Mouse (Mus musculus): Measurements from ENCODE around the gene Kcna10. TPM values are rescaled to one million over a fixed set of nuclear protein-coding genes. Genes with fewer than 3 reads are reported as not detected.

Kcna10 gene
- polyA plus RNA-seq, 1 experiment from 2014 or later = not detected

DNA sequence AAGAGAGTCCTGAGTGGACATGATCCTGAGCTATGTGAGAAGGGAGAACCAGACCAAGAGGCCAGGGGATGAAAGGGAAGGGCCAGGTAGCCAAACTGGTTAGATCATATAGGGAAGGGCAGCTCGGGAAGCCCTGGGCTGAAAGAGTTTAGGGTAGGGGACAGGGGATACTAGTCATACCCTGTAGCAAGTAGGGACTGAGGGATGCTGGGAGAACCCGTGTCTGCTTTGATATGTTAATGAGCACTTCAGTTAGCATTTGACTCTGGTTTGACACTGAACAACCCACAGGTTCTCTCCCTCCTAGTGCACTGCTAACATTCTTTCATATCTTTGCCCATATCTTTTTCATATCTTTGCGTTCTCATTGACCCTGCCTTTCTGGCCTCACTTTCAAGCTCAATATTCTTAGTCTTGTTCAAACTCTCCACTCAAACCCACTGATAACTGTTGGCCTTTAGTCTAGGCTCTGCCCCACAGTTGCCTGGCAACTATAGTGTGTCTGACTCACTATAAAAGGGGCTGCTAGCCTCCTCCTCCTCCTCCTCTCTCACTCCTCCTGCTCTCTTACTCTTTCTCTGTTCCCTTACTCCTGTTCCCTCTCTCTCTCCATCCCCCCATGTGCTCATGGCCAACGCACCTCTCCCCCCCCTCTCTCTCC, 23.8 kb downstream of the Kcna10 start:
- peak; percentile 10 for DNase-seq (ENCODE audit: low spot score)
- WGBS = 41% methylated on average over 4 of the region's 4 CpGs

DNA sequence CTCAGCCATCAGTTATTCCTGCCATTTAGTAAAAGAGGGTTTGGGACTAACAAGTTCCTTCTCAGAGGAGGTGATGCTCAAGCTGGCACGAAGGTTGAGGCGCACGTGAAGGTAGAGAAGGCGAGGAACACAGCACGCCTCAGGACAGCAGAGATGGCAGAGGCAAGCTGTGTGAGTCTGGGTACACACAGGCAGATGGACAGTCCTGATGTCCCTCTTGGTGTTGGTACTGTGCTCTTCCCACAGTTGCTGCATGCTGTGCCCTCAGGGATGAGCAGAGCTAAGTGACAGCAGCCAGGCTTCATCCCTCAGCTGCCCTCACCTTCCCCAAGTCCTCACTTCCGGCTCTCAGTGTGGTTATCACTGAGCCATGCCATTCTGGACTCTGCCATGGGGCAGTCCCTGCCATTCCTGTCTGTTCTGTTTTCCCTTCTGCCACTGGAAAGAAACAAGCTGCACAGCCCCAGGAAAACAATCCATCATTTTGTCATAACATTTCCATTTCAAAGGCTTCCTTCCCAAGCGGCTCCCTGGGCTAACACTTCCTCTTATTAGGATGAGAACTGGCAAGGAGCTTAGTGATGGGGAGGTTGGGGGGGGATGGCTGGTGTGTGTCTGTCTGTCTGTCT, 24.9 kb downstream of the Kcna10 start:
- DNase-seq (ENCODE audit: low spot score) (peak; percentile 56), ATAC-seq (ENCODE audit: low FRiP score) (peak; percentile 79)
- Histone ChIP-seq H3K4me1 (replicated peaks; ENCODE audit: control insufficient read depth, insufficient read depth, low read length) (peaks cover 2% of the 10 kb centered on the region; the same call in 1 of the 2 replicates), H3K27me3 (ENCODE audit: control insufficient read depth, insufficient read depth, low read length) (no peaks in the 10 kb centered on the region; the same call in 1 of the 2 replicates), H3K36me3 (ENCODE audit: control insufficient read depth, insufficient read depth, low read length) (no peaks in the 10 kb centered on the region), H3K27ac (ENCODE audit: low read depth, low read length) (peak overlapping the region; percentile 74), H3K4me3 (ENCODE audit: low read depth, low read length) (no peak overlapping the region), H3K9me3 (ENCODE audit: control insufficient read depth, low read length) (no peaks in the 10 kb centered on the region), H3K4me2 (replicated peaks; ENCODE audit: low read depth, low read length) (no peak overlapping the region), H3K9ac (ENCODE audit: low read depth, low read length) (no peak overlapping the region)
- WGBS = 52% methylated on average over 7 of the region's 7 CpGs

More for the DNA sequence above, 23.8 kb downstream of the Kcna10 start:
- no peaks in the 10 kb centered on the region; the same call in 1 of the 2 replicates for H3K27me3 ChIP-seq (ENCODE audit: control insufficient read depth, insufficient read depth, low read length)
- peaks cover 2% of the 10 kb centered on the region; the same call in 1 of the 2 replicates for H3K4me1 ChIP-seq (replicated peaks; ENCODE audit: control insufficient read depth, insufficient read depth, low read length)
- H3K4me2 ChIP-seq (replicated peaks; ENCODE audit: low read depth, low read length) = no peak overlapping the region
- no peaks in the 10 kb centered on the region for H3K36me3 ChIP-seq (ENCODE audit: control insufficient read depth, insufficient read depth, low read length)
- H3K9ac ChIP-seq (ENCODE audit: low read depth, low read length) = no peak overlapping the region
- H3K4me3 ChIP-seq (ENCODE audit: low read depth, low read length) = no peak overlapping the region
- no peaks in the 10 kb centered on the region for H3K9me3 ChIP-seq (ENCODE audit: control insufficient read depth, low read length)
- no peak overlapping the region for H3K27ac ChIP-seq (ENCODE audit: low read depth, low read length)
- ATAC-seq (ENCODE audit: low FRiP score) = peak; percentile 51; the same call in 1 of the 2 replicates

- Histone ChIP-seq H3K4me3 (ENCODE audit: low read depth, low read length) (no peak overlapping the region), H3K4me1 (replicated peaks; ENCODE audit: control insufficient read depth, insufficient read depth, low read length) (no peaks in the 10 kb centered on the region), H3K27ac (ENCODE audit: low read depth, low read length) (no peak overlapping the region), H3K4me2 (replicated peaks; ENCODE audit: low read depth, low read length) (no peak overlapping the region), H3K27me3 (ENCODE audit: control insufficient read depth, insufficient read depth, low read length) (no peaks in the 10 kb centered on the region), H3K9ac (ENCODE audit: low read depth, low read length) (no peak overlapping the region), H3K36me3 (ENCODE audit: control insufficient read depth, insufficient read depth, low read length) (no peaks in the 10 kb centered on the region), H3K9me3 (ENCODE audit: control insufficient read depth, low read length) (no peaks in the 10 kb centered on the region)
- DNase-seq (ENCODE audit: low spot score) = no peak
- no peak for ATAC-seq (ENCODE audit: low FRiP score)
- 90% methylated on average over 5 of the region's 5 CpGs for WGBS
Observed at GRCm38 (mm10) chr3:107214606-107215005, 31.8 kb downstream of the Kcna10 start.

DNA sequence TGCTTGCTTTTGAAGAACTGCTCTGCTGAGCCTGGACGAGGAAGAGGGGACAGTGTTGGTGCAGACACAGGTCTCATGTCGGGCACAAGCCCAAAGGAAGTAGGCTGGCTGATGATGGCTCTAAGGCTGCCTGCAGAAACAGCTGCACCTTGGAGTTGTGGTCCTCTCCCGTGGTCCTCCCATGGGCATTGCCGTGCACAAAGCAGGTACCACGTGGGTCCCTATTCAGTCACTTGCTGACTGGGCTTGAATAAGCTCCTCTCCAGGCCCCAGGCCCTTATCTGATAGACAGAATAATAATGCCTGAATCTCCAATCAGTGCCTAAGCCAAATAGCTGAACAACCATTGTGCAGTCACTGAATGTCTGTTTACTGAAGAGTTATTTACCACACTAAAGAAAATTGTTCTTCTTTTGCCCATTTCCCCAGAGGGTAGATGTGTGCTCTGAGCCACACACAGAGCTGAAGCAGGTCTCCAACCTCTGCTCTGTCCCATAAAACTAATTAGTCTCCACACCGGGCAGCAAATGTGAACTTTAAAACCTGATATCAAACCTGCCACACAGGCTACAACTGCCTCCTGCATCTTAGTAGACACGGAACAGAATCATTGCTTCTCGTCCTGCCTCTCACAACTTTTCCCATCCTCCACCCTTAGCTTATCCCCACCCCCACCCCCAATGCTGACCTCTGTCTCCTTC, 33.7 kb downstream of the Kcna10 start:
- H3K36me3 ChIP-seq (ENCODE audit: control insufficient read depth, insufficient read depth, low read length) = no peaks in the 10 kb centered on the region
- H3K4me1 ChIP-seq (replicated peaks; ENCODE audit: control insufficient read depth, insufficient read depth, low read length) = no peaks in the 10 kb centered on the region
- no peaks in the 10 kb centered on the region for H3K9me3 ChIP-seq (ENCODE audit: control insufficient read depth, low read length)
- no peak overlapping the region for H3K9ac ChIP-seq (ENCODE audit: low read depth, low read length)
- WGBS = 79% methylated on average over 8 of the region's 8 CpGs
- no peak overlapping the region for H3K27ac ChIP-seq (ENCODE audit: low read depth, low read length)
- no peak; the same call in 1 of the 2 replicates for ATAC-seq (ENCODE audit: low FRiP score)
- H3K4me2 ChIP-seq (replicated peaks; ENCODE audit: low read depth, low read length) = no peak overlapping the region
- H3K27me3 ChIP-seq (ENCODE audit: control insufficient read depth, insufficient read depth, low read length) = no peaks in the 10 kb centered on the region
- no peak for DNase-seq (ENCODE audit: low spot score)
- H3K4me3 ChIP-seq (ENCODE audit: low read depth, low read length) = no peak overlapping the region

GRCm38 (mm10) chr3:107217101-107217480, 34.2 kb downstream of the Kcna10 start:
- H3K27me3 ChIP-seq (ENCODE audit: control insufficient read depth, insufficient read depth, low read length) = no peaks in the 10 kb centered on the region
- no peak for ATAC-seq (ENCODE audit: low FRiP score)
- no peaks in the 10 kb centered on the region for H3K9me3 ChIP-seq (ENCODE audit: control insufficient read depth, low read length)
- H3K9ac ChIP-seq (ENCODE audit: low read depth, low read length) = no peak overlapping the region
- H3K4me3 ChIP-seq (ENCODE audit: low read depth, low read length) = no peak overlapping the region
- H3K36me3 ChIP-seq (ENCODE audit: control insufficient read depth, insufficient read depth, low read length) = no peaks in the 10 kb centered on the region
- 90% methylated on average over 3 of the region's 3 CpGs for WGBS
- no peak for DNase-seq (ENCODE audit: low spot score)
- H3K4me2 ChIP-seq (replicated peaks; ENCODE audit: low read depth, low read length) = no peak overlapping the region
- no peak overlapping the region for H3K27ac ChIP-seq (ENCODE audit: low read depth, low read length)
- no peaks in the 10 kb centered on the region for H3K4me1 ChIP-seq (replicated peaks; ENCODE audit: control insufficient read depth, insufficient read depth, low read length)

GRCm38 (mm10) chr3:107218572-107218971, 35.7 kb downstream of the Kcna10 start:
- H3K9ac ChIP-seq (ENCODE audit: low read depth, low read length) = no peak overlapping the region
- no peaks in the 10 kb centered on the region for H3K4me1 ChIP-seq (replicated peaks; ENCODE audit: control insufficient read depth, insufficient read depth, low read length)
- H3K9me3 ChIP-seq (ENCODE audit: control insufficient read depth, low read length) = no peaks in the 10 kb centered on the region
- DNase-seq (ENCODE audit: low spot score) (no peak), ATAC-seq (ENCODE audit: low FRiP score) (no peak)
- H3K27me3 ChIP-seq (ENCODE audit: control insufficient read depth, insufficient read depth, low read length) = no peaks in the 10 kb centered on the region
- no peak overlapping the region for H3K4me2 ChIP-seq (replicated peaks; ENCODE audit: low read depth, low read length)
- H3K27ac ChIP-seq (ENCODE audit: low read depth, low read length) = no peak overlapping the region
- no peak overlapping the region for H3K4me3 ChIP-seq (ENCODE audit: low read depth, low read length)
- 93% methylated on average over 7 of the region's 7 CpGs for WGBS
- H3K36me3 ChIP-seq (ENCODE audit: control insufficient read depth, insufficient read depth, low read length) = no peaks in the 10 kb centered on the region

GRCm38 (mm10) chr3:107221608-107222007, 38.8 kb downstream of the Kcna10 start, which contains the start of gene Cym:
Cym (minus strand) TSS chr3:107221732.
- ATAC-seq (ENCODE audit: low FRiP score) (no peak), DNase-seq (ENCODE audit: low spot score) (no peak)
- Histone ChIP-seq H3K36me3 (ENCODE audit: control insufficient read depth, insufficient read depth, low read length) (no peaks in the 10 kb centered on the region), H3K4me2 (replicated peaks; ENCODE audit: low read depth, low read length) (no peak within 1 kb of the TSS), H3K4me3 (ENCODE audit: low read depth, low read length) (no peak within 1 kb of the TSS), H3K9me3 (ENCODE audit: control insufficient read depth, low read length) (no peaks in the 10 kb centered on the region), H3K27me3 (ENCODE audit: control insufficient read depth, insufficient read depth, low read length) (no peaks in the 10 kb centered on the region), H3K27ac (ENCODE audit: low read depth, low read length) (no peak within 1 kb of the TSS), H3K9ac (ENCODE audit: low read depth, low read length) (no peak within 1 kb of the TSS), H3K4me1 (replicated peaks; ENCODE audit: control insufficient read depth, insufficient read depth, low read length) (no peaks in the 10 kb centered on the region)
- WGBS = 81% methylated on average over 10 of the region's 10 CpGs

DNA sequence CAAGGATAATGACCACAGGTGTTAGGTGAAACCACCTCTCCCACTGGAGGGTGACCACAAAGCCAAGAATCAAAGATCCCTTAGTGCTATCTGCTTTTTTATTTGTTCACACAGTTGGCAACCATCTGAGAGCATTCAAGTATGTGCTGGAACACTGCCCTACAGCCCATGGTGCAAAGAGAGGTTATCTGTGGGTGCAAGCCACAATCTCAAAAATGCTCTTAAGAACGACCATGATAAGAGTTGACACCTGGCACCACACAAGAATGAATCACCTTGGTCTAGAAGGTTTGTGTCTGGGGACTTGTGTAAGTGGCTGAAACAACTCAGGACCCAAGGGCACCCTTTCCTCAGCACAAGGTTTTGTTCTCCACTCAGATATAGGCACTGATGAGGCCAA, 40.4 kb downstream of the Kcna10 start:
- no peak overlapping the region for H3K27ac ChIP-seq (ENCODE audit: low read depth, low read length)
- no peak overlapping the region for H3K9ac ChIP-seq (ENCODE audit: low read depth, low read length)
- no peaks in the 10 kb centered on the region for H3K9me3 ChIP-seq (ENCODE audit: control insufficient read depth, low read length)
- H3K27me3 ChIP-seq (ENCODE audit: control insufficient read depth, insufficient read depth, low read length) = no peaks in the 10 kb centered on the region
- H3K4me1 ChIP-seq (replicated peaks; ENCODE audit: control insufficient read depth, insufficient read depth, low read length) = no peaks in the 10 kb centered on the region
- H3K4me2 ChIP-seq (replicated peaks; ENCODE audit: low read depth, low read length) = no peak overlapping the region
- ATAC-seq (ENCODE audit: low FRiP score) (no peak), DNase-seq (ENCODE audit: low spot score) (no peak)
- H3K4me3 ChIP-seq (ENCODE audit: low read depth, low read length) = no peak overlapping the region
- H3K36me3 ChIP-seq (ENCODE audit: control insufficient read depth, insufficient read depth, low read length) = no peaks in the 10 kb centered on the region
- 65% methylated on average over 1 of the region's 1 CpGs for WGBS
